Mouse (Mus musculus): ENCODE data around the gene Hcn1.

- no peak for TF ChIP-seq CTCF (IDR thresholded peaks at IDR 0.05; ENCODE audit: low read depth)
- TF ChIP-seq EP300 (optimal IDR thresholded peaks at IDR 0.05) = no peak
Observed at GRCm38 (mm10) chr13:117694729-117695332, 92.7 kb downstream of the Hcn1 start.
